Mouse (Mus musculus): Measurements from ENCODE around the gene Mthfd1. TPM values are rescaled to one million over a fixed set of nuclear protein-coding genes. Genes with fewer than 3 reads are reported as not detected.

Mthfd1 gene
- polyA plus RNA-seq, 1 experiment from 2014 or later, result 87.7 TPM

- WGBS, result 82% methylated on average over 8 of the region's 8 CpGs
- no peak overlapping the region for H3K27ac ChIP-seq
- H3K27me3 ChIP-seq (replicated peaks), result no peaks in the 10 kb centered on the region
- H3K4me1 ChIP-seq, result no peaks in the 10 kb centered on the region
- H3K9me3 ChIP-seq, result no peaks in the 10 kb centered on the region
- no peaks in the 10 kb centered on the region for H3K36me3 ChIP-seq
- no peak overlapping the region for H3K9ac ChIP-seq
- H3K4me2 ChIP-seq, result no peak overlapping the region
- no peak overlapping the region for H3K4me3 ChIP-seq (replicated peaks)
- ATAC-seq (ENCODE audit: insufficient read depth, low FRiP score, low read depth), result no peak
Observed at GRCm38 (mm10) chr12:76244981-76245380, 10.1 kb upstream of the Mthfd1 start.

GRCm38 (mm10) chr12:76246646-76247045, 8.5 kb upstream of the Mthfd1 start, which contains the start of gene Tex21:
Gene Tex21, minus strand, starts transcription at chr12:76246746.
- WGBS, result 79% methylated on average over 6 of the region's 6 CpGs
- no peak for ATAC-seq (ENCODE audit: insufficient read depth, low FRiP score, low read depth)
- H3K4me1 ChIP-seq, result no peaks in the 10 kb centered on the region
- no peak within 1 kb of the TSS for H3K4me3 ChIP-seq (replicated peaks)
- H3K36me3 ChIP-seq, result no peaks in the 10 kb centered on the region
- H3K9me3 ChIP-seq, result no peaks in the 10 kb centered on the region
- H3K4me2 ChIP-seq, result no peak within 1 kb of the TSS
- H3K27me3 ChIP-seq (replicated peaks), result no peaks in the 10 kb centered on the region
- H3K9ac ChIP-seq, result no peak within 1 kb of the TSS
- H3K27ac ChIP-seq, result no peak within 1 kb of the TSS

GRCm38 (mm10) chr12:76253090-76253489, 2.0 kb upstream of the Mthfd1 start:
- Histone ChIP-seq H3K4me1 (peaks cover 18% of the 10 kb centered on the region), H3K9me3 (no peaks in the 10 kb centered on the region), H3K9ac (no peak overlapping the region), H3K27me3 (replicated peaks) (no peaks in the 10 kb centered on the region), H3K4me2 (no peak overlapping the region), H3K36me3 (no peaks in the 10 kb centered on the region), H3K4me3 (replicated peaks) (no peak overlapping the region), H3K27ac (no peak overlapping the region)
- no peak for ATAC-seq (ENCODE audit: insufficient read depth, low FRiP score, low read depth)
- 58% methylated on average over 1 of the region's 1 CpGs for WGBS

GRCm38 (mm10) chr12:76253591-76253990, 1.5 kb upstream of the Mthfd1 start:
- no peak overlapping the region for H3K27ac ChIP-seq
- no peak overlapping the region for H3K9ac ChIP-seq
- no peak overlapping the region for H3K4me2 ChIP-seq
- no peaks in the 10 kb centered on the region for H3K9me3 ChIP-seq
- WGBS, result 82% methylated on average over 2 of the region's 2 CpGs
- H3K4me3 ChIP-seq (replicated peaks), result no peak overlapping the region
- no peaks in the 10 kb centered on the region for H3K36me3 ChIP-seq
- no peaks in the 10 kb centered on the region for H3K27me3 ChIP-seq (replicated peaks)
- peaks cover 18% of the 10 kb centered on the region for H3K4me1 ChIP-seq
- ATAC-seq (ENCODE audit: insufficient read depth, low FRiP score, low read depth), result no peak

- Histone ChIP-seq H3K27me3 (replicated peaks) (no peaks in the 10 kb centered on the region), H3K9me3 (no peaks in the 10 kb centered on the region), H3K36me3 (no peaks in the 10 kb centered on the region), H3K9ac (no peak overlapping the region), H3K27ac (no peak overlapping the region), H3K4me2 (no peak overlapping the region), H3K4me3 (replicated peaks) (no peak overlapping the region), H3K4me1 (peaks cover 18% of the 10 kb centered on the region)
- no peak for ATAC-seq (ENCODE audit: insufficient read depth, low FRiP score, low read depth)
- WGBS, result 78% methylated on average over 8 of the region's 8 CpGs
Observed at GRCm38 (mm10) chr12:76253991-76254390, 1.1 kb upstream of the Mthfd1 start.

- H3K9ac ChIP-seq, result peak overlapping the region; percentile 57
- no peaks in the 10 kb centered on the region for H3K36me3 ChIP-seq
- peak overlapping the region; percentile 87 for H3K27ac ChIP-seq
- no peaks in the 10 kb centered on the region for H3K9me3 ChIP-seq
- peak overlapping the region; percentile 73 for H3K4me3 ChIP-seq (replicated peaks)
- H3K4me1 ChIP-seq, result peaks cover 18% of the 10 kb centered on the region
- peak; percentile 13; the same call in 1 of the 2 replicates for ATAC-seq (ENCODE audit: insufficient read depth, low FRiP score, low read depth)
- 1% methylated on average over 11 of the region's 11 CpGs for WGBS
- H3K4me2 ChIP-seq, result peak overlapping the region; percentile 97
- H3K27me3 ChIP-seq (replicated peaks), result no peaks in the 10 kb centered on the region
Observed at GRCm38 (mm10) chr12:76255499-76255875, 389 bp downstream of the Mthfd1 start.

- 6% methylated on average over 17 of the region's 17 CpGs for WGBS
Observed at GRCm38 (mm10) chr12:76256114-76256843, 1.2 kb downstream of the Mthfd1 start.

GRCm38 (mm10) chr12:76260673-76261072, 5.6 kb downstream of the Mthfd1 start:
- Histone ChIP-seq H3K27ac (no peak overlapping the region), H3K9me3 (no peaks in the 10 kb centered on the region), H3K27me3 (replicated peaks) (no peaks in the 10 kb centered on the region), H3K9ac (no peak overlapping the region), H3K4me3 (replicated peaks) (no peak overlapping the region), H3K4me2 (no peak overlapping the region), H3K4me1 (peaks cover 12% of the 10 kb centered on the region; the same call in 1 of the 2 replicates), H3K36me3 (no peaks in the 10 kb centered on the region)
- 91% methylated on average over 3 of the region's 3 CpGs for WGBS
- ATAC-seq (ENCODE audit: insufficient read depth, low FRiP score, low read depth), result no peak

More at GRCm38 (mm10) chr12:76256114-76256843, 1.2 kb downstream of the Mthfd1 start:
- H3K36me3 ChIP-seq, result no peaks in the 10 kb centered on the region
- H3K4me2 ChIP-seq, result peak overlapping the region; percentile 97
- H3K9me3 ChIP-seq, result no peaks in the 10 kb centered on the region
- H3K4me1 ChIP-seq, result peaks cover 18% of the 10 kb centered on the region
- H3K9ac ChIP-seq, result peak overlapping the region; percentile 57; the same call in 1 of the 2 replicates
- H3K4me3 ChIP-seq (replicated peaks), result peak overlapping the region; percentile 73
- no peak for ATAC-seq (ENCODE audit: insufficient read depth, low FRiP score, low read depth)
- H3K27me3 ChIP-seq (replicated peaks), result no peaks in the 10 kb centered on the region
- H3K27ac ChIP-seq, result peak overlapping the region; percentile 87

GRCm38 (mm10) chr12:76261556-76261955, 6.5 kb downstream of the Mthfd1 start:
- no peaks in the 10 kb centered on the region for H3K27me3 ChIP-seq (replicated peaks)
- no peaks in the 10 kb centered on the region for H3K9me3 ChIP-seq
- ATAC-seq (ENCODE audit: insufficient read depth, low FRiP score, low read depth), result no peak
- 0 out of 2 replicates have a peak, but pooled peaks cover 4% of the 10 kb centered on the region for H3K4me1 ChIP-seq
- no peak overlapping the region for H3K9ac ChIP-seq
- no peaks in the 10 kb centered on the region for H3K36me3 ChIP-seq
- WGBS, result 79% methylated on average over 4 of the region's 4 CpGs
- no peak overlapping the region for H3K4me2 ChIP-seq
- no peak overlapping the region for H3K4me3 ChIP-seq (replicated peaks)
- H3K27ac ChIP-seq, result no peak overlapping the region

- no peaks in the 10 kb centered on the region for H3K27me3 ChIP-seq (replicated peaks)
- no peaks in the 10 kb centered on the region; the same call in 1 of the 2 replicates for H3K4me1 ChIP-seq
- no peak for ATAC-seq (ENCODE audit: insufficient read depth, low FRiP score, low read depth)
- no peak overlapping the region for H3K4me2 ChIP-seq
- H3K36me3 ChIP-seq, result no peaks in the 10 kb centered on the region
- 90% methylated on average over 4 of the region's 4 CpGs for WGBS
- no peak overlapping the region for H3K9ac ChIP-seq
- H3K4me3 ChIP-seq (replicated peaks), result no peak overlapping the region
- no peaks in the 10 kb centered on the region for H3K9me3 ChIP-seq
- no peak overlapping the region for H3K27ac ChIP-seq
Observed at GRCm38 (mm10) chr12:76262918-76263317, 7.8 kb downstream of the Mthfd1 start.

GRCm38 (mm10) chr12:76263876-76264275, 8.8 kb downstream of the Mthfd1 start:
- no peak overlapping the region for H3K27ac ChIP-seq
- WGBS, result 68% methylated on average over 1 of the region's 1 CpGs
- no peak for ATAC-seq (ENCODE audit: insufficient read depth, low FRiP score, low read depth)

GRCm38 (mm10) chr12:76264325-76264965, 9.3 kb downstream of the Mthfd1 start:
- H3K4me2 ChIP-seq, result no peak overlapping the region
- no peaks in the 10 kb centered on the region for H3K27me3 ChIP-seq (replicated peaks)
- no peaks in the 10 kb centered on the region; the same call in 1 of the 2 replicates for H3K4me1 ChIP-seq
- no peaks in the 10 kb centered on the region for H3K36me3 ChIP-seq
- WGBS, result 80% methylated on average over 9 of the region's 9 CpGs
- no peaks in the 10 kb centered on the region for H3K9me3 ChIP-seq
- H3K27ac ChIP-seq, result no peak overlapping the region
- no peak overlapping the region for H3K4me3 ChIP-seq (replicated peaks)
- ATAC-seq (ENCODE audit: insufficient read depth, low FRiP score, low read depth), result no peak
- no peak overlapping the region for H3K9ac ChIP-seq

More at GRCm38 (mm10) chr12:76263876-76264275, 8.8 kb downstream of the Mthfd1 start:
- H3K4me3 ChIP-seq (replicated peaks), result no peak overlapping the region
- no peaks in the 10 kb centered on the region for H3K9me3 ChIP-seq
- no peaks in the 10 kb centered on the region; the same call in 1 of the 2 replicates for H3K4me1 ChIP-seq
- no peak overlapping the region for H3K4me2 ChIP-seq
- H3K27me3 ChIP-seq (replicated peaks), result no peaks in the 10 kb centered on the region
- no peaks in the 10 kb centered on the region for H3K36me3 ChIP-seq
- H3K9ac ChIP-seq, result no peak overlapping the region
